Mouse (Mus musculus): ENCODE measurements around the gene Bad.

Bad gene

DNA sequence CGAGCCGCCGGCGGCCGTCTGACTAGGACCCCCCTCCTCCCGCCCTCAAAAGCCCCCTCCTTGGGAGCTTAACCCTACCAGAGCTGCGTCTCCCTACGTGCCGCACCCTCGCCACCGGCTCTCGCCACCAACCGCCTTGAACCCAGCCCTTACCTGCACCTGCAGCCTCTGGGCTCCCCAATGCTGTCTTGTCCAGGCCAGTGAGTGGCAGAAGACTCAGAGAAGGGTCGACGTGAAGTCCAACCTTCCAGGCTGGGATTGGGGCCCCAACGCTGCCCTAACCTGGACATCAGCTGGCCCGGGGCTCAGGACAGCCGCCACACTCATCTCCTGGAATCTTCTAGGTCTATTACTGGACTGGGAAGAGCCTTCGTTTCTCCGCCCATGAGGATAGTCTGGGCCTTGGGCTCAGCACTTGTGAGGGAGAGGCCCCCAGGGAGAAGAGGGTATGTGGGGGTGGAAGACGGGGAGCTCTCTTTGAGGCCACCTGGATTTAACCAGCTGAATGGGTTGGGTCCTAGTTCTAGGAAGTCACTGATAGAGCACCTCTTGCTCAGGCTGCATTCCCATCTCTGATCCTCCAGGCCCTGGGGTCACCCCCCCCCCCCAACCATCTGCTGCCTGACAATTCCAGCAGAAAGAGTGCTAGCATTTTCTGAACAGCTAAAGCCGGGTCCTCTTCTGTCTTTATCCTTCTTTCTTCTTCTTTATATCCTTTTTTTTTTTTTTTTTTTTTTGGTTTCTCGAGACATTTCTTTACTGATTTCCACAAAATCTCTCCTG lies 7.3 kb upstream of the Bad start, which contains the start of gene Kcnk4:
Gene Kcnk4 (minus strand): TSS at position 321 of the 783 bp plus-strand sequence.
- DNase-seq (ENCODE audit: low read depth), result no peak

DNA sequence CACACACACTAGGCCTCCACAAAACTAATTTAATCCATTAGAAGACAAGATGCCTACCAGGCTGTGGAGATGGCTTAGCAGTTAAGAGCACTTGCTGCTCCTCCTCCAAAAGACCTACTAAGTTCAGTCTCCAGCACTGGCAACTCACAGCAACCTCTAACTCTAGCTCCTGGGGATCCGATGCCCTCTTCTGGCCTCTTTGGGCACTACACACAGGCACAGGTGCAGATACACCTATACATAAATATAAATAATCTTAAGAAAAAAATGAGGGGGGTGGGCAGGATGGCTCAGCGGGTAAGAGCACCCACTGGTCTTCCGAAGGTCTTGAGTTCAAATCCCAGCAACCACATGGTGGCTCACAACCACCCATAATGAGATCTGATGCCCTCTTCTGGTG lies 5.4 kb upstream of the Bad start:
- DNase-seq (ENCODE audit: low read depth), result no peak

DNA sequence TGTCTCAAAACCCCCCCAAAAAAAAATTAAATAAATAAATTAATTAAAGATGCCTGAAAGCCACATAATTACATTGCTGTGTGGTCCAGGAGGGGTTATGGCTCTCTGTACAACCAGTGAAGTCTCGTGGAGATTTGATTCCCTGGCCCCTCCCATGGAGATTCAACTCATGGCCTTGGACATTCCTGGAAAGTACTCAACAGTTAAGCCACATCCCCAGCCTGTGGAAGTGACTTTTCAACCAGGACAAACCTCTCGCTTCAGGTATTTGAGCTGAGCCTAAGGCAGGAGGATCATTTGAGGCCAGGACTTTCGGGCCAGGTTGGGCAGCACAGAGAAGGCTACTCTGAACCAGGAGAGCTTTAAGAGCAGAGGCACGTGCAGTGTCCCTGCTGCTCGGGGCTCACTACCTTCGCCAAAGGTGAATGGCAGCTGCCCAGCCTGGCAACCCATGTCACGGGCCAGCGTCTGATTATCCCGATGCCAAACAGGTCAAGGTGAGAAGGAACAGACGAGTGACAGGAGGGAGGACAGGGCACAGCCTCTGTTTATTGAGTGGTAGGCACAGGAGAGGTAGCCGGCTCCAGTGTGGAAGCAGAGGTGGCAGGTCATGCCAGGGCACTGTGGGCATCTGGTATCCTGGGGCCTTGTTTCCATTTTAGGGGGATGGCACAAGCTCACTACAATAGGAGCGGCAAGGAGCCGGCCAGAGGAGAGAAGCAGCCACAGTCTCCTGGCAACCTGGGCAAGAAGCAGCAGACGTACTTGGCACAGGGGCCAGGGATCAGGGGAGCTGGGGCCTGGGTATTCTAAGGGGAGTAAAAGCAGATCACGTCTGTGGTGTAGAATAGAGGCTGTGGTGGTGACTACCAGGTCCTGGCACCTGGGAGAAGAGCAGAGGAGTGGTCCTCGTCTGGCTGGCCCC lies 3.9 kb upstream of the Bad start:
- DNase-seq (ENCODE audit: low read depth), result no peak

GRCm38 (mm10) chr19:6939106-6940002 lies 2.3 kb upstream of the Bad start:
- no peak for DNase-seq (ENCODE audit: low read depth)

DNA sequence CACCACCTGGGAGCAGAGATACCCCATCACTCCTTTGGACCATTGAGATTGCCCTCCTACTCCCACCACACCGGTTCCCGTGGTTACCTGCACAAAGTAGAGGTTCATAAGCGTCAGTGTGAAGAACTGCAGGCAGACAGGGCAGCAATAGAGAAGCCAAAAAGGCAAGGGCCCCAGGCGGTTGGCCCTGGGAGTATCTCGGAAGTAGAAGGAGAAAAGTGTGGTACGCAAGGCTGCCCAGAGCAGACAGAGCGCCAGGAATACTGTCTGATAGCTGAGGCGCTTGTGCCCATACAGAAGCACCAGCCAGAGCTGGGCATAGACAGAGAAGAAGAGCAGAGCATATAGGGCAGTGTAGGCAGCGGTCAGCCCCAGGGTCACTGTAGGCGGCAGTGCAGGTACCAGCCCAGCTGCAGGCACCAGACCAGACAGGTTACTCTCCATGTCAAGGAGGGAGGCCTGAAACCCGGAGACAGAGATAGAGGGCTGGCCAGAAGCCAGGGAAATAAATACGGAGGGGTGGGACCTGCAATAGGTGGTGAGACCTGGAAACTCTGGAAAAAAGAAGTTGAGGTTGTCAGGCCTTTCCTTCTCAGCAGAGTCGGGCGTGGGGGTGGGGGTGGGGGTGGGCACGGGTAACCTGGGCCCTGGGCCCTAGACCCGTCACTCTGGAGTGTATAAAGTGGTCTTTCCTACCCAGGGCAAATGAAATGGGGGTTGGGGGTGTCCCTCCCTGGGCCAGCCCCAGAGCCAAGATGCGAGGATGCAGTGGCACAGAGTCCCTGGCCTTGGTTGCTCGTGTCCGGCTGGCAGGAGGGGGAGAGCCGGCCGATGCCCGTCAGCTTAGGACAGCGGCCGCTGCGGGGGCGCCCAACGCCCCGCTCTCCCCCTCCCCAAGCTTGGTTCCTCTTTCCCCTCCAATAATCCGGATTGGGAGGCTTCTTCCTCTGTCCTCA lies 987 bp upstream of the Bad start:
- no peak for DNase-seq (ENCODE audit: low read depth)

- peak; percentile 86 for DNase-seq (ENCODE audit: low read depth)
Observed at GRCm38 (mm10) chr19:6942249-6942691, 609 bp downstream of the Bad start, which contains the start of gene Gpr137. Gene Gpr137, minus strand, starts transcription at chr19:6942480.

GRCm38 (mm10) chr19:6942764-6943163 lies 1.1 kb downstream of the Bad start:
- DNase-seq (ENCODE audit: low read depth), result no peak

DNA sequence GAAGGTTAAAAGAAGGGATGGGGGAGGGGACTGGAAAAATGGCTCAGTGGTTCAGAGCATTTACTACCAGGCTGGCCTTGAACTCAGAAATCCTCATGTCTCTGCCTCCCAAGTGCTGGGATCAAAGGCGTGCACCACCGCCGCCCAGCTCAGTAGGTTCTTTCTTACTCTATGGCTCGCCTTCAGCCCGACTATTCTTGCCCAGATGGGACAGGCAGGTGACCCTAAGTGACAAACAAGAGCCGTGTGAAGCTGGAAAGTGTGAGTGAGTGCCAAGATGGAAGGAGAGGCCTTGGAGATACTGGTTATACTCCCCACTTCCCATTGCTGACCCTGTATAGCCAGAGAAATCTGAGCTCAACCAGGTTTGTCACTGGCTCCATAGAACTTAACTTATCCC lies 2.0 kb downstream of the Bad start:
- DNase-seq (ENCODE audit: low read depth), result no peak

DNA sequence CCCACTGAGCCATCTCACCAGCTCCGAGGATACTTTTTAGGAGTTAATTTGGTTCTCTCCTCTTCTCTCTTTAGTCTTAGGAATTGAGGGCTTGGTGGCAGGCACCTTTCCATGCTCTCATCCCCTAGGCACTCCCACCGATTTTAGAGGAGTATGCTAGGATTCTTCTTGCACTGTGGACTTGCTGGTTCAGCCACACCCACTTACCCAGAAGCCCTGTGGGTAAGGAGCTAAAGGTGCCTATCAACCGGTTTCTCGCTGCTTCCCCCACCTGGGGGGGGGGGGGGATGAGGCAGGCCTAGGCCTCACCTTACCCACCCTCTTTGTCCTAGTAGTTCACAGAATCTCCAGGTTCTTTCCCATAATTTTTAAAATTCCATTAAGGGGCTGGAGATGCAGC lies 6.1 kb downstream of the Bad start:
- no peak for DNase-seq (ENCODE audit: low read depth)

DNA sequence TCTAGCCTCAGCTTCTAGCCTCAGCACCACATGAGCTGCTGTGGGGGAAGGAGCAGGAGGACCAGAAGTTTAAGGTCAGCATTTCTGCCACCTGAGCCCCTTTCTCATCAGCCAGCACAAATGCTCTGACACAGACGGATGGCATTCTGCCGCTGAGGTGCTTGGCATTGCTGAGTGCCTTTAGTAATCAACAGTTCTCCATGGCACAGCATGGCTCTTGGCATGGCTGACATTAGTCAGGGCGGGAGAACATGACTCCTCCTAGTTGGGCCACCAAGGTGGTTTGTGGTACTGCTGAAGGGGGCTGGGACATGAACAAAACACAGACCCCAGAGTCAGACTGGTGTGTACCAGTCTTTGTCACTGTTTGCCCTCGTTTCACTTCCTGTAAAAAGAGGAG lies 6.5 kb downstream of the Bad start:
- no peak for DNase-seq (ENCODE audit: low read depth)

DNA sequence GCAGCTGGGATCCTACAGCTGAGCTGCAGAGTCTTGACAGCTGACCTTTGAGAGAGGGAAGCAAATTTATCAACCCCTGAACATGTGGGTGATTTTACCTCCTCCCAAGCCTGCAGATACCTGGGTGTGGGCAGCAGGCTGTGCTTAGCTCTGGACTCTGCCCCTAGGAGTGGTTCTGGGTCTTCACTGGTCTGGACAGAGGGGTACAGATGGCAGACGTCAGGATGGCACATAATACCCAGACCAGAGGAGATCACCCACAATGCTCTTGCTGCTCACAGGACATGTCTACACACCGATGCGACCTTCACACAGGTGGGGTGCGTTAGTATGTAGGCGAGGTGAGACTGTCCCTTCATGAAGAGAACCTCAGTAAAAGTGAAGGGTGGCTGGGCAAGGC lies 7.9 kb downstream of the Bad start:
- DNase-seq (ENCODE audit: low read depth), result no peak

DNA sequence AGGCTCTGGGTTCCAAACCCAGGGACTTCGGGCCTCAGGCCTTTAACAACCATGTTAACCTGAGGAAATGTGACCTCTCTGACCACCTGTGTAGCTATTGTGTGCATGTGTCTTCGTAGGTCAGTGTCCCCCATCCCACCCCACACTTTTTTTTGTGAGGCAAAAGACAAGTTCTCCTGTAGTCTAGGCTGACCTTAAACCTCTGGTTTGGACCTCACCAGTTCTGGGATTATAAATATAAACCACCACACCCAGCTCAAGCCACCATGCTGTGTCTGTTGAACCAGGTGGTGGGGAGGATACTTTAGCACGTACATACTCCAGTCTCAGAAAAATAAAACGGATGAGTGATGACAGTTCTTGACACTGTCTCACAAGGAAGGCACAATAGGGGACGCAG lies 8.3 kb downstream of the Bad start:
- no peak for DNase-seq (ENCODE audit: low read depth)

DNA sequence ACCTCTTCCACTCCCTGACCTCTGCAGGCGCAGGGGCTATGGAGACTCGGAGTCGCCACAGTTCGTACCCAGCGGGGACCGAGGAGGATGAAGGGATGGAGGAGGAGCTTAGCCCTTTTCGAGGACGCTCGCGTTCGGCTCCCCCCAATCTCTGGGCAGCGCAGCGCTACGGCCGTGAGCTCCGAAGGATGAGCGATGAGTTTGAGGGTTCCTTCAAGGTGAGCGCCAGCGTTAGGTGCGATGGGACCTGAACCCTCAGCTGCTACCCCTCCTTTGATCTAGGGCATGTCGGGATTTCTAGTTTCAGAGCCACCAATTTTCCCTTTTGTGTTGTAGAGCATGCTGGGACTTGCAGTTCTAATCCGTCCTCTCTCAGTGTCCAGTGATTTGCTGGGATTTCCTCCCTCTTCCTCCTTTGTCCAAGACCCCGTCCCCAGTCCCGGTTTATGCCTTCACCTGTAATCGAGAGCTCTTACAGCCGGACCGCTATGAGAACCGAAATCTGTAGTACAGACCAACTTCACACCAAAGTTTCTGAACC lies 9.0 kb downstream of the Bad start:
- no peak for DNase-seq (ENCODE audit: low read depth)

DNA sequence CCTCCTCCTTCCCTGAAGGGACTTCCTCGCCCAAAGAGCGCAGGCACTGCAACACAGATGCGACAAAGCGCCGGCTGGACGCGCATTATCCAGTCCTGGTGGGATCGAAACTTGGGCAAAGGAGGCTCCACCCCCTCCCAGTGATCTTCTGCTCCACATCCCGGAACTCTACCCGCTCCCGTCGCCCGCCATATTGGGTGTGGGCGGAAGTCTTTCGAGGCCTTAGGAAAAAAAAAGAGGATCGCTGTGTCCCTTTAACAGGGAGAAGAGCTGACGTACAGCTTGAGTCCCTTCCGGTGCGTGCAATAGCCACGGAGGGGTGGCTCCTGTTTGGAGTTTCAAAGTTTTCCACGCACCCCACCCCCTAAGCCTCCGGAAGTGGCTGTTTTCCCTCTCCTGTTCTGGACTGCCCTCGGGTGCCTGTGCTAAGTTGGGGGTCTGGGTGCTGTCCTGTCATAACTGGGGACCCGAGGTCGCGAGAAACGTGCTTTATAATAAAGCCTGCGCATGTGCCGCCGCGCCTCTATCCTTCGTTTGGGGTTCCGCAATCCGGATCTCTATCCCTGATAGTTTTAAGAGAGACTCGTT lies 9.8 kb downstream of the Bad start:
- DNase-seq (ENCODE audit: low read depth), result peak; percentile 77

GRCm38 (mm10) chr19:6951994-6952711 lies 10.5 kb downstream of the Bad start:
- DNase-seq (ENCODE audit: low read depth), result no peak

DNA sequence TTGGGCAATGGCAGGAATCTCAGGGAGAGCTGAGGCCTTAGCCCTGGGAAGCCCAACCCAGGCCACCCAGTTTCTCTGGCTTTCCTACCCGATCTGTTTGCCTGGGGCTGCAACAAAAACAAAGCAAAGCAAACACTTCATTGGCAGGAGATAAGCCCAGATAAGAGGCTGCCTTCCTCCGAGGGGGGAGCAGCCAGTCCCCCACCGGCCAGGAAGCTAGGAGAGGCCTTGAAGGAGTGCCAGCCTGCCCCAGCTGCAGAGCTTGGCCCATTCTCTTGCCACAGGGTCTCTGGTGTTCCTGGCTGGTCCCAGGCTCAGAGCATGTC lies 11.0 kb downstream of the Bad start:
- no peak for DNase-seq (ENCODE audit: low read depth)

DNA sequence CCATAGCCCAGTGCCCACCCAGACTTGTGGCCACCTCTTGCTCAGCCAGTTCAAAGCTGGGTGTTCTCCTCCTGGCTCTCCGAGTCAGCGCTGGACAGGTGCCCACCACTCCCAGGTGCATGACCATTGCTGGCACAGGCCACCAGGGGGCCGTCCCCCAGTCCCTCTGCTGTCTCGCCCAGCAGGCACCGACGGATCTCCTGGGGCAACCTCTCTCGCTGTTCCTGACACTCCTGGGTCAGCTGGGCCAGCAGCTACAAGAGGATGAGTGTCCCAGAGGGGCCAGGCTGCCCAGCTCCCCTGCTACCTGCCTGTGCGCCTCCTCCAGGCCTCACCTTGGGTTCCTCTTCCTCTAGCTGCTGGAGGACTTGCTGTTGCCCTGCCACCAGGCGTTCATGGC lies 12.4 kb downstream of the Bad start:
- no peak for DNase-seq (ENCODE audit: low read depth)

- no peak for DNase-seq (ENCODE audit: low read depth)
Observed at GRCm38 (mm10) chr19:6955424-6955823, 13.8 kb downstream of the Bad start.

DNA sequence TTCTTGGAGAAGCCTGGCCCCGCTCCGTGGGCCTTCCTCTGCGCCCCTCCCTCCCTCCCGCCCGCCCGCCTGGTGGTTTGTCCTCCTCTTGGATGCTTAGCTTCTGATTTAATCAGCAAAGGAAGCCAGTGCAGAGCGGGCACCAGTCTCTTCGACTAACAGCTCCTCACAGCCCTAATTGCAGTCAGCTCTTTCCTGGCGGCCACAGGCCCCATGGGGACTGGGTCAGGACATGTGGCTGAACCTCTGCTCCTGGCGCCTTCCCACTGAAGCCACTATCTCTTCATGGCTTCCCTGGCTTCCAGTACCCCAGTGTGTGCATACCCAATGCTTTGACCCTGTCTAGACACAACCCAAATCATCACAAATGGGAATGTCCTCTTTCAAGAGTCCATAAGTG lies 14.8 kb downstream of the Bad start:
- no peak for DNase-seq (ENCODE audit: low read depth)
